Mouse (Mus musculus): Measurements from ENCODE around the gene Gm42715.
"Not testable (repeated sequence)": the region's sequence is repeated elsewhere in the genome, so short reads cannot be mapped to it uniquely, and the experiment has no call there.

Gm42715 gene

DNA sequence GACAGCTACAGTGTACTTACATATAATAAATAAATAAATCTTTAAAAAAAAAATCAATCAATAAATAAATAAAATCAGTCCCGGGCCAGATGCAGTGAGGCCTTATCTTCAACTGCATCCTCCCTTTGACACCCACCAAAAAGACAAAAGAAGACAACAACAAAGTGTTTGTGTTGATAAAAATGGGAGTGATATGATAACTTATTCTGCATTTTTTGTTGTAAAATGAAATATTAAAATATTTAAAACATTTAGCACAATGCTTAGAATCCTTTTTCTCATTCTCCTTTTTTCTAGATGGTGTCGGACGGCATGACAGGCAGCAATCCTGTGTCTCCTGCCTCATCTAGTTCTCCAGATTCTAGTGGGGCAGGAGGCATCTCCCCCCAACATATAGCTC lies at the start of gene Gm42715:
Gm42715 (plus strand) TSS at position 301 of the 400 bp plus-strand sequence.
- DNase-seq (ENCODE audit: low spot score), result no peak

DNA sequence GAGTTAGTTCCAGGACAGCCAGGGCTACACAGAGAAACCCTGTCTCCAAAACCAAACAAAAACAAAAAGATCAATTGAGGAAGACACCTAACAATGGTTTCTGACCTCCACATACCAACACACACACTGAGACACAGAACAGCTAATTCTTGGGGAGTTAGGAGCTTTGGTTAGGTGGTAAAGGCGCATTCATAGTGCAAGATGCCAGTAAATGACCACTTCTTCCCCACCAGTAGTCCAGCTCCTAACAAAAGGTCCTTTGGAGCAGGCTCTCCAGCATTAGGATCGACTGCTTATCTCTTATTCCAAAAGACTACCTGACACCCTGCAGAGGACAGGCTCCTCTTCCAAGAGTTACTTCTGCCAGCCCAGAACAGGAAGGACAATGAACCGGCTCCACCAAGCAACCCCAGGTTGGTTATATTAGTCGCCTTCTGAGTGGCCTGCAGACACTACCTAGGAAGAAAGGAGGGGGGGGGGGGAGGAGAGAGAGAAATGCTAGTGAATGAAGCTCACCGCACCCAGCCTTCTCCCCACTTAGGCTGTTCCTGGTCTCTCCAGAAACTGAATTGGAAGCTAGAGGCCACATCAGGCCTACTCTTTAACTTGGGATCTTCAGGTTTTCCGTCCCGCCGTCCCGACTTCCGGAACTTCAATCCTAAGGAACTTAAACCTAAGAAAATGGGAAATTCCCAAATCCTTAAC lies 49.2 kb upstream of the Gm42715 start:
- DNase-seq (ENCODE audit: low spot score), result peak; percentile 45

DNA sequence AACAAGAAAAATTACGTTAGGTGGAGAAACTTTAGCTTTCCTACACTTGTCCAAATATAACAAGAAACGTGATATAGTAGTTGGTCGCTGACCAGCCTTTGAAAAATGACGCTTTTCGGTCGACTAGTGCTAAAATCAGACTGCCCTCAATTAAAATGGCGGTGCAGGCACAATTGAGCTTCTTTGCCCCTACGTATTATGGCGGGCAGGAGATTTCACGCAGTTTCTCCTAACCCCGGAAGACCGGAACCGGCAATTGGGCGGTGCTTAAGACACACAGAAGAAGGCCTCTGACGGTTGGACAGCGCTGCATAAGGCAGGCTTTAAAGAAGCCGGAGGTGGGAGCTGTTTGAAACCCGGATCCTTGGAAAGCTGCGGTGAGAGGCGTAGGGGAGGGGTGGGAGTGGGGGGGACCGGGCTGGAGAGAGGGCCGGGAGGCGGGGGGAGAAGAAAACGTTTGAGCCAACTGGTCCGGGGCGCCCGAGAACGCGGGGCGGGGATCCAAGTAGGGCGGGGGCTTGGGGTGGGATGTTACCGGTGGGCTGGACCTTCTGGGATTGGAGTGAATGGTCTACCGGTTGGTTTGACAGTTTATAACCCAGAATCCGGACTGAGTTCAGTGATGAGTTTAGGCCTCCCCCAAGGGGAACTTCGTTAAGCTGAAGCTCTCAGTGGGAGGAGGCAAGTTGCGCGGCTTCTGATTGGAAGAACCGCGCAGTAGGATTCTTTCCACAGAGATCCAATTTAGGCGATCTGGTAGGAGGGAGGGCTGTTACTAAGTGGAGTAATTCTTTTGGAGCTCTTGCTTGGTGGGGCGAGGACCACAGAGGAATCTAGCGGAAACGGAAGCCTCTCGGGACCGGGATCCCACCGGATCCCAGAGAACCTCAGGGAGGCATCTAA lies 48.4 kb upstream of the Gm42715 start:
- DNase-seq (ENCODE audit: low spot score), result peak; percentile 96

DNA sequence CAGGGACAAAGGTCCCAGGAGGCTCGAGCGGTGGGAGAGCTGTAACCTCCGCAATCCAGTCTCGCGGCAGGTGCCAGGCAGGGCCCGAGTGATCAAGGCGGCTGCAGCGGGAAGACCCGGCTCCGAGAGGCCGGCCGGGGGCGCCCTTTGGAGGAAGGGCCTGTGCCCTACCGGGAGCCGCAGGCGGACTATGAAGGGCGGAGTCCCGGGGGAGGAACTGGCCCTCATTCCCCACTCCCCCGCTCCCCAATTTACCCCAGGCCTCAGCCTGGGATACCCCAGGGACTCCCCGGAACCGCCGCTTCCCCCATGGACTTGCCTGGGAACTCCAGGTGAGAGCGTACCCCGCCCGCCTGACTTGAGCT lies 47.8 kb upstream of the Gm42715 start:
- no peak for DNase-seq (ENCODE audit: low spot score)

DNA sequence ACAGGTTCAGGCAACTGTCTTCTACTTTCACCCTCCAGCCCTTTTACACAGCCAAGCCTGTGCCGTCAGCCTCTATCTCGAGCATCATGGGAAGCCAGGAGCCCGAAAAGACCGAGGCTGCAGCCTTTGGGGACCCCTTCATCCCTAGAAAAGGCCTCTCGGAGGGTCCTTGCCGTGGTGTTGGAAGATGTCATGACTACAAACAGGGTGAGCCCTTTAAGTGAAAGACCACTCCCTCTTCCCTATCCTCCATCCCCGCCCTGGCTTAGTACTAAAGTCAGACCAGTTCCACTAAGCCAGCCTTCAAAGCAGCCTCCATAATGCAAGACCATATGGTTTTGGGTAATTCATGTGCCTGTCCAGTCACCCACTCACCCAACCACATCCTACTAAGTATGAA lies 47.3 kb upstream of the Gm42715 start:
- peak; percentile 41 for DNase-seq (ENCODE audit: low spot score)

DNA sequence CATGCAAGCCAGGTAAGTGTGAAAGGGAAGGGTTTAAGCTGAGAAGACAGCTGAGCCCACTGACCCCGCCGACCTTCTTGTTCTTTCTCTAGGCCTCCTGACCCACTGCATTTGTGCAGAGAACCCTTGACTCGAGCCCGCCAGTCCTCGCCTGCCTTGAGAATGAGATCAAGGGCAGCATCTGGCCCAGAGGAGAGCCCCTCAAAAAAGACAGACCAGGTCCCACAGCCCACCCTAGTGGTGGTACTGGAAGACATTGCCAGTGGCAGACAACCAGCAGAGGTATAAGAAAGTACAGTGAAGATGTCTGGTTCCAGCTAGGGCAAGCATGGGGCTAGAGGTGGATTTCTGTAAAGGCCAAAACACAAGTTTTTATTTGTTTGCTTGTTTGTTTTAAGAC lies 45.7 kb upstream of the Gm42715 start:
- peak; percentile 28 for DNase-seq (ENCODE audit: low spot score)

DNA sequence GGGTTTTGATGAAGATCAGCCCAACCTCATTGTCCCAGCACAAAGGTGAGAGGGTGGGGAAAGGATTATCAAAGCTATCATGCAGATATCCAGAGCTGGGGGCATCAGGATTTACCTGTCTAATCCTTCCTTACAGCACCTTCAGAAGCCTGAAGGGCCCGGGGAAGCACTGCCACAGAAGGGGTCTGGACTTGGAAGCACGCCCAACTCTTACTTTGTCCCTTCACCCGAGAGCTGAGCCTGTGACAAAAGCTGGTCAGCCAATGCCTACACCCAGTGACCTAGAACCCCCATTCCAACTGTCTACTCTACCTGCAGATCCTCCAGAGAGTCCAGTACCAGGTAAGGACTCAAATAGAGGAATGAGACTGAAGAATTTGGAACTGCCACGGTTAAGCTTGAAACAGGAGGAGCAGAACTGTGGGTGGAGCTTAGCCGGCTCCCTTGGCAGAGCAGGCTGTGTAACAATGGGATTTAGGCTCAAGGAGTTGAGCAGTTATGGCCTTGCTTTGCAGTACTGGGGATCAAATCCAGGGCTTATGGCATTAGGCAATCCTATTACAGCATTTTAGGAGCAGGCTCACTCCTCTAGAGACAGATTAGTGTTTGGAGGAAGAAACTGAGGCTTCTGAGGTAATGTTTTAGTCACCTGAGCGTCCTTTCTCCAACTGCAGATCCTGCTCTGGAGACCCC lies 44.9 kb upstream of the Gm42715 start:
- DNase-seq (ENCODE audit: low spot score), result no peak

DNA sequence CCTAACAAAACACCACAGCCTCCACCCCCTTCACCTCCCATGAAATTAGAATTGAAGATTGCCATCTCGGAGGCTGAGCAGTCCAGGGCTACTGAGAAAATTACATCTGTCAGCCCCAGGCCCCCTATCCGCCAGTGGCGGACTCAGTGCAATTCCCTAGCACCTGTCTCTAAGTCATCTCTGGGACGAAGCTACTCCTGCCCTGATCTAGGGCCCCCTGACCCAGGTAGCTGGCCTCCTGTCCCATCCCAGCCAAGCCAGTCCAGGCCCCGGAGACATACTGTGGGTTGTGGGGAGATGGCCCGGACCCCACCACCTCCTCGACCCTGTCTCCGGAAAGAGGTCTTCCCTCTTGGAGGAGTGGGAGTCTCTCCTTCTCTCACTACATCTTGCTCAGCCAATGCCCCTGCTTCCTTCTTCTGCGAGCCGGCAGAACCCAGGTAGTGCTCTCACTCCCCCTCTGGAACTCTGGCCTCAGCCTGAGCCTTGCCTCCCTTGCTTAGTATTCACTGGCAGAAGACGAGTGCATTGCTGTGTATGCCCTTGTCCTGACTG lies 44.1 kb upstream of the Gm42715 start:
- no peak for DNase-seq (ENCODE audit: low spot score)

DNA sequence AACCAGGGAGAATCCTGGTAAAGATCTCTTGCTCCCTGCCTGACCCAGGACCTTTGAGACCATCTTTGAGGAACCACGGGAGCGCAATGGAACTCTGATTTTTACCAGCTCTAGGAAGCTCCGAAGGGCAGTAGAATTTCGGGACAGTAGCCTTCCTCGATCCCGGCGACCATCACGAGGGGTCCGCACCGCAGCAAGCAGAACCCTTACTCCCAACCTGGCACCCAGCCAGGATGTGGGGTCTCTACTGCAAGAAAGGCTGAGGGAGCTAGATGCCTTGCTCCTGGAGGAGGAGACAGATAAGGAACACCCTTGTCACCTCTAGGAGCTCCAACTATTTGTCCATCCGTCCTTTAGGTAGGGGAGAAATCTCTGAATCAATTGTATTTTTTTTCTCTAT lies 43.0 kb upstream of the Gm42715 start:
- DNase-seq (ENCODE audit: low spot score), result no peak

DNA sequence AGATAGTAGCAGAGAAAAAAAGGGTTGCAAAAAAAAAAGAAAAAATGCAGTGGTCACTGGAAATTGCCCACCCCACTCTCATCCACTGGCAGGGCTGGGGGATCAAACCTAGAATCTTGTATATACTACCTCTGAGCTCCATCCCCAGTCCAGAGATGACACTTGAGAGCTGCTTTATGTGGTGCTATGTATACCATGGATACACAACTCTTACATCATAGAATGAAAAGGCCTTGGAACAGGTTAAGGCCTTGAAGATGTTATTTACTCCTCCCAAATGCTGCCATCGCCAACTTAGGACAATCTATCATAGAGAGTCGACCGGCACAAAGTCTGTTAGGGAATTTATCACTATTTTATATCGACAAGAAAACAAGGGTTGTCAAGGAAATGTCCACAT lies 42.5 kb upstream of the Gm42715 start:
- DNase-seq (ENCODE audit: low spot score), result no peak

DNA sequence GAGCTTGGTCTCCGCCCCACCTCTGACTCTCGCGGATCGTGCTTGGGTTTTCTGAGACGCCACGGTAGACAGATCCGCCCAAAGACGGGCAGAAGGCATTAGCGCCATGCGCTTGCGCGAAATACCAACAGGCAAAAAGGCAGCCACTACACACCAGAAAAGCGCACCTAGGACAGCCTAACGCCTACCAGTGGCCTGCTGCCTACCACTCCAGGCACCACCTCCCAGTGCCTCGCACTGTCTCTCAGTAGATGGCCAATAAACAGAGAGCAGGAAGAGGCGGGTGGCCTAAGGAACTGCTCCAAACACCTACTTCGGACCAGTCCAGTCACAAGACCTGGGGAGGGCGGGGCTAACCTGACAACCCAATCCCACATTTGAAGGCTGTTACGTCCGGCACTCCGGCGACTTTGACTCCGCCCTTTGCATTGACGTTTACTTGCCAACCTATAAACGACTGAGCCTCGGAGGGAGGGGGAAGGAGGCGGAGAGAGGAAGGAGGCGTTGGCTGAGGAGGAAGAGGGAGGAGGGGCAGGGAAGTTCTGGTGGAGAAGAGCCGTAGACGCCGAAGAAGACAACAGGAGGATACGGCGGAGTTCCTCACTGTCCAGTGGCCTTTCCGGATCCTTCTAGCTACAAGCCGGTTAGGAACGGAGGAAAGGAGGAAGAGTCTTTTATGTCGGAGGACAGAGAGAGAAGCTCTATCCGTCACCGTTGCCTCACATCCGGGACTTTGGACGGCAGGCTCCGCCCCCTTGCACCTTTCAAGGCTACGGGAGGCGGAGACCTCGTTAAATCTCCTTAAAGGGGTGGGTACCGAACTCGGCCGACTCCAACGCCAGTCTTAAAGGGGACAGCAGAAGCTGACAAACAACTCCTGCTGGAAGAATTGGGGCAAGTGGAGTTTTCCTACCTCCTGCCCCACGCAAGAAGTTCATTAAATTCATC lies 41.4 kb upstream of the Gm42715 start:
- DNase-seq (ENCODE audit: low spot score), result peak; percentile 100

DNA sequence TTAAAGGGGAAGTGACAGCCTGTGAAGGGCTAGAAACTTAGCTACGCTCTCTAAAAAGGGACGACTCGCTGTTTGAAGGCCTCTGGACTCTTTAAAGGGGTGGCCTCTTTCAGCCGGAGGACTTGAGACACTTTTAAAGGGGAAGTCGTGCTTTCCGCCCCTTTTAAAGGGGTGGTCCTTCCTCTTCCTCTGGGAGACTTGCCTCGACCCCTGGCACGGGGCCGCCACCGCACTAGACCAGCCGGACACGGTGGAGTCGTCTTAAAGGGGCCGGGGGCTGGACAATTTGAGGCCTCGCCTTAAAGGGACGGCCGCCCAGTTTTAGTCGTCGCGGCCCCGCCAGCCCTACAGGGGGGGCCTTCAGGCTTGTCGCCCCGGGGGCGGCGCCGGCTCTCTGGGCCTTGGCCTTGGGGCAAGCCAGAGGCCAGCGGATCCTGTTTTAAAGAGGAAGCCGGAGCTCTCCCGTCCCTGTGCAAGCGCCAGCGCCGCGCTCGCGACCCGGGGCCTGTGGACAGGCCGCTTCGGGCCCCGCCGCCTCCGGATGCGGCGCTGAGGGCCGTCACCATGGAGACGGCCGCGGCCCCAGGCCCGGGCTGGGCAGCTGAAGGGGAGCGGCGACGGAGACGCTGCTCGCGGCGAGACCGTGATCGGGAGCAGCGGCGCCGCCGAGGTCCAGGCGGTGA lies 40.6 kb upstream of the Gm42715 start, which contains the start of gene Fbrs:
Fbrs (plus strand) TSS at position 565 of the 683 bp plus-strand sequence.
- peak; percentile 97 for DNase-seq (ENCODE audit: low spot score)

DNA sequence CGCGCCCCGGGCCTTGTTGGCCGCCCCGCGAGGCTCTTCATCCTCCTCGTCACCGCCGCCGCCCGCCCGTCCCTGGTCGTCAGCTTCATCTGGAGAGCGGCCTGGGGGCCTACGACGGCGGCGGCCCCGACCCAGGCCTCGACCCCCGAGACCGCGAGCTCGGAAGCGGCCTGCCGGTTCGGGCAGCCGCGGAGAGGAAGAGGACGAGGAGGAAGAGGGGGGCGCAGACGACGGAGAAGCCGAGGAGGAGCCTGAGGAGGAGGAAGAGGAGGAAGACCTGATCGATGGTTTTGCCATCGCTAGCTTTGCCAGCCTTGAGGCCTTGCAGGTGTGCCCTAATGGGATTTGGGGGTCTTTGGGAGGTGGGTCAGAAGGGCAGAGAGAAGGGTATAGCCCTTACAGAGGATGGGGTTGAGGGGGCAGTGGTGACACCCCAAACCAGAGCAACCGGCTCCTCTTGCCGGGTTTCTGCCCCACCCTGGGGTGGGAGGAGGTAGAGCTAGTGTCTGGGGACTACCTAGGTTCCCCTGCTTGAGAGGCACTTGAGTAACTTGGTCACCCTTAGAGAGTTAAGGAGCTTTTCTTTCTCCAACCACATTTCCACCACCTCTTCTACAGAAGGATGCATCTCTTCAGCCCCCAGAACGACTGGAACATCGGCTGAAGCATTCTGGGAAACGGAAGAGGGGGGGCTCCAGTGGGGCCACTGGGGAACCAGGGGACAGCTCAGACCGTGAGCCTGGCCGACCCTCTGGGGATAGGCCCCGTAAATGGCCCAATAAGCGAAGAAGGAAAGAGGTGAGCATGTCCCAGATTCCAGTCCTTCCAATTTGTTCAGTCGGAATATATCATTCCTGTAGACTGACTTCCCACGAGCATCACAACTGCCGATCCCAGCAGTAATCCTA lies 39.8 kb upstream of the Gm42715 start:
- no peak for DNase-seq (ENCODE audit: low spot score)

DNA sequence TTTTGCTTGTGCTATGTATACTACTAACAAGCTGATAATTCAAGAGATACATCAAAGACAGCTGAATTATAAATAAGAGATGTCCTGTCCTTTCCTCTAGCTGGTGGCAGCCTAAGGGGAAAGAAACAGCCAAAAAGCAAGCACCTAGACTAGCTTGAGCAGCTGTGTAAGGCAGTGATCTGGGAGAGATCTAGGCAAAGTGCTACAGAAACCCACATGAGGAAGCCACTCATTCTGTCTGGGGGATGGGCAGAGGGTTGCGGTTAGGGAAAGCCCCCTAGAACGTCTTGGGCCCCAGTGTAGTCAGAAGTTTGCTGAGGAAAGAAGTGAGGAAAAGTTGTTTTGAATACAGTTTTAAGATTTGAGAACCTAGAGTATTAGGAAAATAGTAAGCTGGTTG lies 39.1 kb upstream of the Gm42715 start:
- no peak for DNase-seq (ENCODE audit: low spot score)

DNA sequence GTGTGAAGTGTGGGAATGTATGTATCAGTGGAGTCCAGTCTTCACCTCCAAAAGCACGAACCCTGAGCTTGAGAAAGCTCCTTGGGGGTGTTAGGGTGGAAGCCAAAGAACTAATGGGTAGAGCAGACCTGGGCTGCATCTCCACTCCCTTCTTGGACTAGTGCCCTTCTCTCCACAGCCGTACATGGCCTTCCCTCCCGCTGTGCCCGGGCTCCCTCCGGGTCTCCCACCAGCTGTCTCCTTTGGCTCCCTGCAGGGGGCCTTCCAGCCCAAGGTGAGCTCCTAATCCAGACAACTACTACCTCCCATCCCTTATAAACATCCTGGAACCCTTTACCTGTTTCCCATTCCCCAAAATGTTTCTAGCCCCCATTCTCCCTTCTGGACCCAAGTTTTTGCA lies 34.0 kb upstream of the Gm42715 start:
- DNase-seq (ENCODE audit: low spot score), result no peak

DNA sequence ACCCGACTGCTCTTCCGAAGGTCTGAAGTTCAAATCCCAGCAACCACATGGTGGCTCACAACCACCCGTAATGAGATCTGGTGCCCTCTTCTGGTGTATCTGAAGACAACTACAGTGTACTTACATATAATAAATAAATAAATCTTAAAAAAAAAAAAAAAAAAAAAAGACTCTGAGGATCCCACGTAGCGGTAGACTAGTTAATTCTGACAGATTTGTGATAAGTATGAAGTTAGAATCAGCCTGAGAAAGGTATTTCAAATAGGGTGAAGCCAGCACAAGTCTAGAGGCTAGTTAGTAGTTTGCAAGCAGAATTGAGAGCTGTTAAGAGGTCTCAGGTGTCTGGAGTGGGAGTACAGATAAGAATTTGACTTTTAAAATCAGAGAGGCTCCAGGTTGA lies 31.0 kb upstream of the Gm42715 start:
- not testable (repeated sequence) for DNase-seq (ENCODE audit: low spot score)

DNA sequence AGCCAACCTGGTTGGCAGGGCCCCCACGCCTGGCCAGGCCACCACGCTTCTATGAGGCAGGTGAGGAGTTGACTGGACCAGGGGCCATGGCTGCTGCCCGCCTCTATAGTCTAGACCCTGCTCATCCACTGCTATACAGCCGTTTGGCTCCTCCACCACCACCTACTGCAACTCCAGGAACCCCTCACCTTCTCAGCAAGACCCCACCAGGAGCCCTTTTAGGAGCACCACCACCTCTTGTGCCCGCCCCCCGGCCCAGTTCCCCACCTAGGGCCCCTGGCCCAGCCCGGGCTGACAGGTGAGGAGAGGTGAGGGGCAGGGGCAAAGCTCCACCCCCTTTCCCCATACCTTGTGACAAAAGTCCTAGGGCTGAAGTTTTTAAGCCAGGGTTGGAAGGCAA lies 29.4 kb upstream of the Gm42715 start:
- DNase-seq (ENCODE audit: low spot score), result no peak

DNA sequence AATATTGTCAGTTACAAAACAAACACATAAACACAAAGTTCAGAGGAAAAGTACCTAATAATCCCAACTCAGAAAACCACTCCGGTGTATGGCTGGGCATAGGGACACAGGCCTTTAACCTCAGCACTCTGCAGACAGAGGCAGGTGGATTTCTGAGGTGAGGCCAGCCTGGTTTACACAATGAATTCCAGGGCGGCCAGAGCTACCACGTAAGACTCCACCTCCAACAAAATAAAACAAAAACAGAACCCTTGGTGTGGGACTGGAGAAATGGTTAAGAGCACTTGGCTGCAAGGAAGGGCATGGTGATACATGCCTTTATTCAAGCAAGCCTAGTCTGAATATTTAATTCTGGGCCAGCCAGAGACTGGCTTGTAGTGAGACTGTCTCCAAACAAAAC lies 27.5 kb upstream of the Gm42715 start:
- no peak for DNase-seq (ENCODE audit: low spot score)

DNA sequence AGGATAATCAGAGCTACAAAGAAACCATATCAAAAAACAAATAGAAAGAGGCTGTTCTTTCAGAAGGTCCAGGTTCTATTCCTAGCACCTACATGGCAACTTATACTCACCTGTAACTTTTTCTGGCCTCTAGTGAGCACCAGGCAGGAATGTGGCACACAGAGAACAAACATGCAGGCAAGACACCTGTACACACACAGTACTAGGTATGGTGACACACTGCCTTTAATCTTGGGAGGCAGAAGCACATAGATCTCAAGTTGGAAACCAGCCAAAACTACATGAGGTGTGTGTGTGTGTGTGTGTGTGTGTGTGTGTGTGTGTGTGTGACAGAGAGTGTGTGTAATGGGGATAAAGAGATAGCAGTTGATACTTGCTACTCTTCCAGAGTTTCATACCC lies 24.7 kb upstream of the Gm42715 start:
- DNase-seq (ENCODE audit: low spot score), result no peak

DNA sequence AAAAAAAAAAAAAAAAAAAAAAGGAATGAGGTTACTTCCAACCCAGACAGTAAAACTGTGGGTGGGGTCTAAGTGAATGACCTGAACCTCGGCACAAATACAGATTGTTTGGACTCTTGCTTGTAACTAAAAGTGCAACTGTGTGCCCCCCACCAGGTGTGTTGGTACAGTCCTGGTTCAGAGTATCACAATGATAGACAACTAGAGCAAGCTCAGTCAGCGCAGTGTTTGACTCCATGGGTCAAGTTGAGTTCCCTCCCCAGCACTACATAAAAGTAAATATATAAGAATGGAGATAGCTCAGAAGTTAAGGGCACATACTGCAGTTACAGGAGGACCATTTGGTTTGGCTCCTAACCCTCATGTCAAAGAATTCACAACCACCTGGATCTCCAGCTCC lies 22.0 kb upstream of the Gm42715 start:
- DNase-seq (ENCODE audit: low spot score), result no peak

All from embryo, embryonic 10 days (tissue).